Mouse (Mus musculus): Measurements from ENCODE around the gene Slc25a34.

DNA sequence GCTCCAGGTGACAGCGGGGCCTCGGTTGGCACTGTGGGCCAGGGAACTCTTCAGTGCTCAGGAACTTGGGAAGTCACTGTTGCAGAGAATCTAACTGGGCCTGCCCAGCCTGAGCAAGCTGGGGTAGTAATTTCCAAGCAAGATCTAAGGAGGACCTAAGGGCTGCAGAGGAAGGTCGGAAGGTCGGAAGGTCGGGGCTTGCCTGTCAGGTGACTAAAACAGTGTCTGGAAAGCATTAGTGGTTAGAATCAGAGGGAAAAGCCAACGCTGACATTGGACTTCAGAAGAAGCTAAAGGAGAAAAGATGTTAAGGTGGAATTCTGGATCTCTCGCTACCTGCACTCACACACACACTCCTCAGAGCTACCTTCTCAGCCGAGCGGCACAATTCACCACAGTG lies 12.4 kb upstream of the Slc25a34 start:
- TF ChIP-seq CTCF (IDR thresholded peaks at IDR 0.05; ENCODE audit: insufficient read depth, low read length) = no peak
- no peak for TF ChIP-seq POLR2A (IDR thresholded peaks at IDR 0.05; ENCODE audit: borderline replicate concordance, extremely low read depth, low read depth, low read length)
